ENCODE assay signal across 39 mouse cellular contexts in genomic region chr2:93525033-93525762, GRCm38 (mm10). TPM values are rescaled to one million over a fixed set of nuclear protein-coding genes. Genes with fewer than 3 reads are reported as not detected.
DNase-seq lines count a peak whose midpoint lies in the region; ATAC-seq lines count a peak whose summit lies in the region.
"Had no signal": no experiment of that assay in that cellular context is flagged by ENCODE, and none has a peak within 500 bp of the region (broad histone marks: within the 10 kb centered on the region; RNA-seq: fewer than 3 reads in every experiment).

No protein-coding gene starts in this region.

- intact Hi-C loops in left cerebral cortex, postnatal 25 days (cut with DNase I) = no loop called here

- DNase-seq in heart, embryonic 10.5 days (ENCODE audit: low spot score) = no peak
- no peak for DNase-seq in heart, adult 11 months
- peak; percentile 84 for DNase-seq in embryonic facial prominence, embryonic 10.5 days (ENCODE audit: low spot score)
- peak; percentile 48 for DNase-seq in limb, embryonic 10.5 days (ENCODE audit: low spot score)
- DNase-seq in left cerebral cortex, postnatal 25 days (ENCODE audit: low spot score in 2 of 2) = no peak
- DNase-seq in urinary bladder, postnatal 36 days (ENCODE audit: low spot score in 2 of 2) = no peak
- DNase-seq: cerebellum, adult 8-10 months; cerebellum, postnatal 36 days; gastrocnemius, postnatal 25 days; heart, adult 18-20 months; heart, postnatal 4 days; kidney, adult 11 months; kidney, postnatal 25 days; lung, postnatal 4 days; midbrain, embryonic 14.5 days; right cerebral cortex, postnatal 25 days; spleen, adult 18-20 months; thymus, adult 2 months; thymus, postnatal 36 days had no signal

- ATAC-seq in embryonic facial prominence, embryonic 12.5 days (ENCODE audit: insufficient number of reproducible peaks, insufficient read depth, low FRiP score, low TSS enrichment) = peak; percentile 62; the same call in 1 of the 2 replicates
- no peak for ATAC-seq in hindbrain, embryonic 13.5 days (ENCODE audit: low FRiP score)
- ATAC-seq: CD4-positive, CD25-positive, alpha-beta regulatory T cell, adult 4 months had no signal

- no peak overlapping the region for H3K4me3 ChIP-seq in heart, embryonic 10.5 days
- H3K4me3 ChIP-seq in embryonic facial prominence, embryonic 10.5 days = peak overlapping the region; percentile 6; the same call in 1 of the 2 replicates
- no peak overlapping the region for H3K4me3 ChIP-seq in embryonic facial prominence, embryonic 12.5 days
- H3K4me3 ChIP-seq in limb, embryonic 10.5 days = 0 out of 2 replicates have a peak overlapping the region, but pooled peaks have one; percentile 12
- no peak overlapping the region for H3K4me3 ChIP-seq in hindbrain, embryonic 13.5 days
- H3K4me3 ChIP-seq: erythroblast, embryonic 14.5 days; forebrain, embryonic 12.5 days; heart, embryonic 12.5 days; layer of hippocampus, adult 2 months; left cerebral cortex, adult 2 months; megakaryocyte, embryonic 14.5 days had no signal

- 0 out of 2 replicates have a peak overlapping the region, but pooled peaks have one; percentile 3 for H3K27ac ChIP-seq in heart, embryonic 10.5 days
- H3K27ac ChIP-seq in embryonic facial prominence, embryonic 10.5 days (replicated peaks) = peak overlapping the region; percentile 77
- H3K27ac ChIP-seq in embryonic facial prominence, embryonic 12.5 days = peak overlapping the region; percentile 30; the same call in 1 of the 2 replicates
- H3K27ac ChIP-seq in limb, embryonic 10.5 days = peak overlapping the region; percentile 66; the same call in 1 of the 2 replicates
- H3K27ac ChIP-seq in hindbrain, embryonic 13.5 days = no peak overlapping the region; the same call in 1 of the 2 replicates
- H3K27ac ChIP-seq: forebrain, embryonic 12.5 days; hindbrain, embryonic 14.5 days; layer of hippocampus, adult 2 months; left cerebral cortex, adult 2 months had no signal

- 74% methylated on average over 16 of the region's 16 CpGs for WGBS in heart, embryonic 10.5 days
- 52% methylated on average over 16 of the region's 16 CpGs for WGBS in embryonic facial prominence, embryonic 10.5 days
- 51% methylated on average over 16 of the region's 16 CpGs for WGBS in embryonic facial prominence, embryonic 12.5 days
- 30% methylated on average over 16 of the region's 16 CpGs for WGBS in limb, embryonic 10.5 days
- WGBS in hindbrain, embryonic 13.5 days = 74% methylated on average over 16 of the region's 16 CpGs

- peaks cover 36% of the 10 kb centered on the region for H3K4me1 ChIP-seq in heart, embryonic 10.5 days
- peaks cover 73% of the 10 kb centered on the region for H3K4me1 ChIP-seq in embryonic facial prominence, embryonic 10.5 days
- H3K4me1 ChIP-seq in embryonic facial prominence, embryonic 12.5 days = peaks cover 36% of the 10 kb centered on the region
- H3K4me1 ChIP-seq in limb, embryonic 10.5 days = peaks cover 59% of the 10 kb centered on the region
- peaks cover 19% of the 10 kb centered on the region for H3K4me1 ChIP-seq in hindbrain, embryonic 13.5 days (replicated peaks)
- H3K4me1 ChIP-seq: megakaryocyte, embryonic 14.5 days had no signal

- no peak overlapping the region for H3K4me2 ChIP-seq in embryonic facial prominence, embryonic 12.5 days (replicated peaks)
- no peak overlapping the region for H3K4me2 ChIP-seq in hindbrain, embryonic 13.5 days
- H3K4me2 ChIP-seq: forebrain, embryonic 12.5 days; heart, embryonic 12.5 days; hindbrain, embryonic 14.5 days had no signal

- no peaks in the 10 kb centered on the region for H3K9me3 ChIP-seq in heart, embryonic 10.5 days
- no peaks in the 10 kb centered on the region for H3K9me3 ChIP-seq in embryonic facial prominence, embryonic 10.5 days
- H3K9me3 ChIP-seq in embryonic facial prominence, embryonic 12.5 days = no peaks in the 10 kb centered on the region
- H3K9me3 ChIP-seq in limb, embryonic 10.5 days (replicated peaks) = no peaks in the 10 kb centered on the region
- H3K9me3 ChIP-seq in hindbrain, embryonic 13.5 days = no peaks in the 10 kb centered on the region
- H3K9me3 ChIP-seq: forebrain, embryonic 12.5 days; heart, embryonic 12.5 days; megakaryocyte, embryonic 14.5 days had no signal

- H3K36me3 ChIP-seq in heart, embryonic 10.5 days = no peaks in the 10 kb centered on the region
- no peaks in the 10 kb centered on the region for H3K36me3 ChIP-seq in embryonic facial prominence, embryonic 10.5 days (replicated peaks)
- H3K36me3 ChIP-seq in embryonic facial prominence, embryonic 12.5 days = no peaks in the 10 kb centered on the region
- no peaks in the 10 kb centered on the region for H3K36me3 ChIP-seq in limb, embryonic 10.5 days
- no peaks in the 10 kb centered on the region for H3K36me3 ChIP-seq in hindbrain, embryonic 13.5 days
- H3K36me3 ChIP-seq: forebrain, embryonic 12.5 days; heart, embryonic 12.5 days had no signal

- peaks cover 16% of the 10 kb centered on the region; the same call in 1 of the 2 replicates for H3K27me3 ChIP-seq in heart, embryonic 10.5 days (ENCODE audit: insufficient read depth, poor library complexity, severe bottlenecking)
- H3K27me3 ChIP-seq in embryonic facial prominence, embryonic 10.5 days (replicated peaks; ENCODE audit: low read depth, poor library complexity, severe bottlenecking) = 0 out of 2 replicates have a peak, but pooled peaks cover 25% of the 10 kb centered on the region
- H3K27me3 ChIP-seq in embryonic facial prominence, embryonic 12.5 days = no peaks in the 10 kb centered on the region
- peaks cover 51% of the 10 kb centered on the region for H3K27me3 ChIP-seq in limb, embryonic 10.5 days (ENCODE audit: low read depth, poor library complexity, severe bottlenecking)
- H3K27me3 ChIP-seq in hindbrain, embryonic 13.5 days = 0 out of 2 replicates have a peak, but pooled peaks cover under 1% of the 10 kb centered on the region
- H3K27me3 ChIP-seq: forebrain, embryonic 12.5 days; heart, embryonic 12.5 days had no signal

- no peak overlapping the region for H3K9ac ChIP-seq in embryonic facial prominence, embryonic 12.5 days
- H3K9ac ChIP-seq in hindbrain, embryonic 13.5 days = no peak overlapping the region
- H3K9ac ChIP-seq: forebrain, embryonic 12.5 days; heart, embryonic 12.5 days; hindbrain, embryonic 14.5 days had no signal

RNA-seq across cellular contexts. Expression of gene Gm10803, which starts 35.2 kb away (rescaled TPM):
- polyA plus RNA-seq in heart, embryonic 10.5 days (2016; fragmentation: Nextera tagmentation; extraction: Ambion mirVana) = not detected in 2 replicates
- not detected in 2 replicates for polyA plus RNA-seq in embryonic facial prominence, embryonic 10.5 days (2016; fragmentation: Nextera tagmentation; extraction: Ambion mirVana)
- polyA plus RNA-seq in embryonic facial prominence, embryonic 12.5 days (2016; fragmentation: Nextera tagmentation; extraction: Ambion mirVana) = not detected in 2 replicates
- not detected in 2 replicates for polyA plus RNA-seq in limb, embryonic 10.5 days (2016; fragmentation: Nextera tagmentation; extraction: Ambion mirVana)
- total RNA-seq in left cerebral cortex, postnatal 25 days (2021) = not detected
- not detected in 2 replicates for polyA plus RNA-seq in hindbrain, embryonic 13.5 days (2015; fragmentation: Nextera tagmentation; extraction: Ambion mirVana)
- total RNA-seq: adrenal gland, postnatal 4 days; gastrocnemius, postnatal 25 days; heart, adult 18-20 months; heart, postnatal 4 days; layer of hippocampus, adult 2 months; layer of hippocampus, postnatal 14 days; left cerebral cortex, adult 2 months; left cerebral cortex, postnatal 36 days; liver, adult 2 months; monocyte, adult 5-6 weeks; neutrophil, adult 5-6 weeks had no signal
- polyA plus RNA-seq: CD4-positive, CD25-positive, alpha-beta regulatory T cell, adult 4 months; erythroblast, embryonic 14.5 days; forebrain, embryonic 12.5 days; heart, embryonic 12.5 days; heart, postnatal 0 days; hindbrain, embryonic 14.5 days; kidney, embryonic 14.5 days; liver, adult 2 months; liver, embryonic 16.5 days; lung, embryonic 16.5 days; midbrain, embryonic 14.5 days; thymus, adult 2 months had no signal

Comparison
In these comparisons a context has a peak if more than half of its experiments do, and no peak if none do; other contexts are left out.
1. H3K4me3 ChIP-seq: peak in embryonic facial prominence, embryonic 10.5 days (single experiment) and limb, embryonic 10.5 days (single experiment); none in heart, embryonic 10.5 days (single experiment), embryonic facial prominence, embryonic 12.5 days (single experiment) and hindbrain, embryonic 13.5 days (single experiment).
2. DNase-seq: peak in embryonic facial prominence, embryonic 10.5 days (single experiment) and limb, embryonic 10.5 days (single experiment); none in heart, embryonic 10.5 days (single experiment), heart, adult 11 months (single experiment), left cerebral cortex, postnatal 25 days (0 of 2) and urinary bladder, postnatal 36 days (0 of 2).